Mouse (Mus musculus) myocyte (in vitro differentiated cells): ENCODE results near the gene Grin2c.
A peak's percentile ranks its signal among the peaks of the same experiment; 100 is the strongest.

Experiments
- E2F4 ChIP-seq: IDR thresholded peaks from one replicate; pipeline ENCODE4 v1.6.1; 2011; ENCODE audit warnings: mild to moderate bottlenecking, control low read depth, moderate library complexity; ENCODE audit not compliant: insufficient read depth
- MAX ChIP-seq: IDR thresholded peaks from one replicate; pipeline ENCODE4 v1.6.1; 2011; ENCODE audit warnings: low read depth, mild to moderate bottlenecking, control low read depth
- MYOD1 ChIP-seq, 3 experiments: IDR thresholded peaks; one replicate each; pipeline ENCODE4 v1.6.1; 2011; ENCODE audit warnings: control low read depth in 2 of 3, low read depth in 2 of 3, mild to moderate bottlenecking in 2 of 3, moderate library complexity in 1 of 3; ENCODE audit not compliant: insufficient read length in 2 of 3, control insufficient read depth in 1 of 3
- MYOG ChIP-seq, 3 experiments: IDR thresholded peaks; one replicate each; pipeline ENCODE4 v1.6.1; 2011; ENCODE audit warnings: control low read depth in 2 of 3, low read depth in 2 of 3, mild to moderate bottlenecking in 2 of 3; ENCODE audit not compliant: insufficient read length in 2 of 3, control insufficient read depth in 1 of 3, insufficient read depth in 1 of 3
- POLR2A ChIP-seq: IDR thresholded peaks from one replicate; pipeline ENCODE4 v1.6.1; 2011; ENCODE audit warnings: low read depth, mild to moderate bottlenecking, control low read depth, moderate library complexity; ENCODE audit not compliant: insufficient read length
- POLR2AphosphoS2 ChIP-seq: IDR thresholded peaks from one replicate; pipeline ENCODE4 v1.6.1; 2011; ENCODE audit warnings: low read depth, control low read depth; ENCODE audit not compliant: insufficient read length
- TCF3 ChIP-seq: IDR thresholded peaks from one replicate; pipeline ENCODE4 v1.6.1; 2011; ENCODE audit warnings: low read depth, control low read depth; ENCODE audit not compliant: insufficient read length
- USF1 ChIP-seq: IDR thresholded peaks from one replicate; pipeline ENCODE4 v1.6.1; 2011; ENCODE audit warnings: low read depth, mild to moderate bottlenecking, control low read depth, moderate library complexity

DNA sequence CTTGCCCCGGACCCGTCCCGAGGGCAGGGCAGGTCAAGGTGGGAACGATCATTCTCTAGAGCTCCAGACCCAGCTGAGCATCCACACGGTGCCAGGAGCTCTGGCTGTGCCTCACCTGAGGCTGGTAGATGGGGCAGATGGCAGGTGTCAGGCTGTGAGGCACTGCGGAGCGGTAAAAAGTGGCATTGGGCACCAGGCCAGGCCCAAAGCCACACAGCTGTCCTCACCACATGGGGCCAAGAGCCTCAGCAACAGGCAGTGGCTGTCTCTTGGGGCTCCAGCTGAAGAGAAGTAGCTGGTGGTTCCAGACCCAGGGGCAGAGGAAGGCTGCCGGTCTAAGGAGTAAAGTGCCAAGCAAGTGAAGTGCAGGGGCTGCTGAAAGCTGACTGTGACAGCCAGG lies 20.7 kb downstream of the Grin2c start:
- TF ChIP-seq POLR2A, result no peak
- peak in 2 of 3 experiments; percentile 78 to 92 for TF ChIP-seq MYOD1 (IDR thresholded peaks at IDR 0.05; ENCODE audit: control insufficient read depth in 1 of 3, insufficient read length in 2 of 3, low read depth in 2 of 3)
- TF ChIP-seq POLR2AphosphoS2, result peak; percentile 36
- no peak for TF ChIP-seq MAX
- no peak for TF ChIP-seq E2F4
- no peak for TF ChIP-seq USF1
- TF ChIP-seq TCF3, result peak; percentile 70
- peak; percentile 32 to 96 (median 92) for TF ChIP-seq MYOG (IDR thresholded peaks at IDR 0.05; ENCODE audit: control insufficient read depth in 1 of 3, insufficient read depth in 1 of 3, insufficient read length in 2 of 3, low read depth in 2 of 3)
